Mouse (Mus musculus): Measurements from ENCODE around the gene Sf3b6.

GRCm38 (mm10) chr12:4842456-4842855 lies 25.1 kb downstream of the Sf3b6 start:
- TF ChIP-seq CTCF (IDR thresholded peaks at IDR 0.05; ENCODE audit: insufficient read depth, low read length) (no peak), POLR2A (IDR thresholded peaks at IDR 0.05; ENCODE audit: borderline replicate concordance, extremely low read depth, low read depth, low read length) (no peak)

Measured in lung, adult 2 months (tissue).